Mouse (Mus musculus) embryonic stem cell, embryonic (primary cell): ENCODE measurements at regions not wholly inside any gene's neighbourhood (a gene's known extent, or its start where the extent isn't known, plus 50 kb on each side); places are given as distances from the start of the nearest gene placed in this dataset.

Experiments
- CTCF ChIA-PET, 4 experiments: fragments of 300-600 bp in 2 of 4; fragments of 350-600 bp in 2 of 4; sonication (Branson Sonifier 250); formaldehyde crosslinking; loops; one replicate each; lab custom pipeline; 2022; ENCODE audit warnings: inconsistent platforms in 2 of 4; lab: Charles Lee
- POLR2A ChIA-PET, 4 experiments: fragments of 300-600 bp in 2 of 4; fragments of 350-600 bp in 2 of 4; sonication (Branson Sonifier 250); formaldehyde crosslinking; loops; one replicate each; lab custom pipeline; 2022; ENCODE audit warnings: antibody characterized with exemption in 4 of 4, inconsistent platforms in 1 of 4; lab: Charles Lee

- ChIA-PET CTCF (no interaction called here), POLR2A (no interaction called here)
Measured at GRCm38 (mm10) chr19:14740936-14741335, 143.1 kb upstream of the Tle4 start.

GRCm38 (mm10) chr19:14740139-14740538 lies 142.3 kb upstream of the Tle4 start:
- ChIA-PET POLR2A (no interaction called here), CTCF (no interaction called here)

DNA sequence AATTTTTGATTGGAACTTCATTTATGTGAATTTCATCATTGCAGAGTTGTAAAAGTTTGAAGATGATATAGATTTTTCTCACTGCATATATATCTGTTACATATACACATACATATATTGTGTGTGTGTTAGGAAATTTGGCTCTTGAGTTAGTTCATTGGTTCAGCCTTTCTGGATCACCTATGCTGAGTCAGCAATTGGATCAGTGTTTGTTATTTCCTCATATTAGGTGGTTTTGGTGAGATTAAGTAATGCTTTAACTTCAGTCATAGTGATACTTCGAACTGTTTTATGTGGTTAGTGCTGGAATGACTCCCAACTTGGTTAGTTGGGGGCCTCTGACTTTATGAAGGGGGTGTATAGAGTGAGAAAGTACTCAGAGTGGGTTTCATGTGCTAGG lies 138.7 kb upstream of the Tle4 start:
- CTCF ChIA-PET = interaction anchor here in 1 of 4 experiments (0.6 kb wide), 1 partner anchor 681 kb away, joined by 3 read pairs; no protein-coding TSS in a partner anchor
- POLR2A ChIA-PET = no interaction called here

- ChIA-PET POLR2A (no interaction called here), CTCF (no interaction called here)
Measured at GRCm38 (mm10) chr19:14725329-14725728, 127.5 kb upstream of the Tle4 start.

DNA sequence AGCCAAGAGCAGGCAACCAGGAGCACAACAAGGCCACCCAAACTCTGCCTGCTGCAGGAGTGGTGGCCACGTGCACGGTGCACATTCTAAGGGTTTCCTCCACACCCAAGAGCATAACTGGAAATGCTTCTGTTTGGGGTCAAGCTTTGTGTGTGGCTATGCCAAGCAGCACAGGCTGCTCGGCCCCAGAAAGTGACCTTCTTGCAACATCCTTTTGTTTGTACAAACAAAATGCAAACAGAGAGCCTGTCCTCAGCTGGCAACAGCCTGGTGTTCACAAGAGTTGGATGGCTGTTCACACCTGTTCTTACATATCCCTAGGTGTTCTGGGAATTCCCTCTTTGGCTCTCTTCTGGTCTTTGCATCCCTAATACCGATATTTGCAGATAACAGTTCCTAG lies 126.8 kb upstream of the Tle4 start:
- CTCF ChIA-PET = no interaction called here
- POLR2A ChIA-PET = no interaction called here

- CTCF ChIA-PET = no interaction called here
- POLR2A ChIA-PET = no interaction called here
Measured at GRCm38 (mm10) chr19:14705791-14706190, 107.9 kb upstream of the Tle4 start.

GRCm38 (mm10) chr19:14701116-14701515 lies 103.3 kb upstream of the Tle4 start:
- POLR2A ChIA-PET = interaction anchor here in 1 of 4 experiments (1.4 kb wide), 1 partner anchor 103 kb away, joined by 4 read pairs; the partner anchor contains the start of gene Tle4
- CTCF ChIA-PET = no interaction called here

- POLR2A ChIA-PET = interaction anchor here in 1 of 4 experiments (1.6 kb wide), 1 partner anchor 15 kb away, joined by 8 read pairs; no protein-coding TSS in a partner anchor
- CTCF ChIA-PET = no interaction called here
Measured at GRCm38 (mm10) chr19:14695369-14695768, 97.5 kb upstream of the Tle4 start.

DNA sequence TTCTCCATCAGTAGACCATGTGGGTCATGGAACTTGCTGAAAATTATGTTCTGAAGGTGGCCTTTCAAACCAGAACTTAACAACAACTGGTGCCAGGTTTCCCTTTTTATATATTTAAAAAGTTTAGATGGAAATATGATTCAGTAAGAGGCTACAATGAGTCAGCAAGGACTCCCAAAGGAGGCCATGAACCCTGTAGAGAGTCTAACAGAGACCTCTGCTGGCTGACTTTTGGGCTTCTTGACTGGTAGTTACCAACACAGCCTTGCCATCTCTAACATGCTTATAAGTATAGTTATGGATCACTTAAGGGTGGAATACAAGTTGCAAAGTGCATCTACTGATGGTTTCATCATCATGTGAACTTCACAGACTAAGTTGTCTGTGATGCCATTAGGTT lies 94.3 kb upstream of the Tle4 start:
- ChIA-PET POLR2A (interaction anchor here in 2 of 4 experiments (1.0 to 1.5 kb wide), 3 partner anchors 11 to 94 kb away, joined by 3 to 4 read pairs (median 3); partner anchors contain the start of gene Tle4 (in 1 of the 2)), CTCF (interaction anchor here in 2 of 4 experiments (1.0 kb wide), 2 partner anchors 94 to 343 kb away, joined by 3 to 5 read pairs; partner anchors contain the start of gene Tle4 (in 1 of the 2))

DNA sequence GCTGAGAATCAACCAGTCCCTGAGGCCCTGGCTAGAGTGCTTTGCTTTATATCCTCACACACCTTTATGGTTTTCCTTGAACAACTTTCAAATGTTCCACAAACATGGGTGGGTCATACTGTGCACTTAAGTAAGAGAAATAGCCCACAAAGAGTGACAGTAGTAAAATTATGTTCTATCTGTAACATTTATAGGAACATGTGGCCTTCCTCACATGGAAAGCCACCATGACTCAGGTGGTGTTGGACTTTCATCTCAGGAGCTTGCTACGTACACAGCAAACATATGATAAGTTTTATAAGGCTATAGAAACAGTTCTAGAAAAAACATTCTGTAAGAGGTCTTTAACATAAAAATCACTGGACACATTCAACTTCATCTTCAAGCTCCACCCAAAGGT lies 87.8 kb upstream of the Tle4 start:
- CTCF ChIA-PET = no interaction called here
- POLR2A ChIA-PET = interaction anchor here in 1 of 4 experiments (13.7 kb wide), 1 partner anchor 87 kb away, joined by 132 read pairs; the partner anchor contains the start of gene Tle4

GRCm38 (mm10) chr19:14684669-14685068 lies 86.8 kb upstream of the Tle4 start:
- CTCF ChIA-PET = no interaction called here
- POLR2A ChIA-PET = interaction anchor here in 2 of 4 experiments (0.6 to 13.7 kb wide), 5 partner anchors 61 to 567 kb away, joined by 3 to 132 read pairs (median 4); partner anchors contain the start of gene Tle4 (in 2 of the 2)

DNA sequence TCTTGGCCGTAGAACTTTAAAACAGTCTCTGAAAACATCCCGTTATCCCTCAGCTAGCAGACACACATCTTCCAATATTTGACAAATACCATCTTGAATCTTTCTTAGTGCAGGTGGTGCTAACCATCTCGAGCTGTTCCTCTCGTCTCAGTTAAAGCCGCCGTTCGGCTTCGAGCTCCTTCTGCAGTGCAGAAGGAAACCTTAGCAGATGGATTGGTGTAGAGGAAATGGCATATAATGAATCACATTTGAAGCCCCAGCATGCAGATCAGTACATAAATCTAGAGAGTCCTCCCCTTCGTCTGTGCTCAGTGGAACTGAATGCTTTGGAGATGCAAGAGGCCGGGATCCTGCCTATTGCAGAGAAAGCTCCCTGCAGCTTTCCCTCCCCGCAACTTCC lies 83.5 kb upstream of the Tle4 start:
- ChIA-PET POLR2A (interaction anchor here (0.6 to 13.7 kb wide), 19 partner anchors 11 to 234 kb away, joined by 3 to 132 read pairs (median 4); partner anchors contain the start of gene Tle4 (in 3 of the 4)), CTCF (interaction anchor here in 2 of 4 experiments (0.7 to 0.9 kb wide), 2 partner anchors 10 to 232 kb away, joined by 3 to 8 read pairs; no protein-coding TSS in a partner anchor)

- POLR2A ChIA-PET = interaction anchor here (0.6 to 13.7 kb wide), 25 partner anchors 12 to 822 kb away, joined by 3 to 132 read pairs (median 3); partner anchors contain the start of gene Tle4 (in 3 of the 4)
- CTCF ChIA-PET = interaction anchor here in 1 of 4 experiments (0.9 kb wide), 1 partner anchor 9 kb away, joined by 3 read pairs; no protein-coding TSS in a partner anchor
Measured at GRCm38 (mm10) chr19:14679776-14680175, 81.9 kb upstream of the Tle4 start.

DNA sequence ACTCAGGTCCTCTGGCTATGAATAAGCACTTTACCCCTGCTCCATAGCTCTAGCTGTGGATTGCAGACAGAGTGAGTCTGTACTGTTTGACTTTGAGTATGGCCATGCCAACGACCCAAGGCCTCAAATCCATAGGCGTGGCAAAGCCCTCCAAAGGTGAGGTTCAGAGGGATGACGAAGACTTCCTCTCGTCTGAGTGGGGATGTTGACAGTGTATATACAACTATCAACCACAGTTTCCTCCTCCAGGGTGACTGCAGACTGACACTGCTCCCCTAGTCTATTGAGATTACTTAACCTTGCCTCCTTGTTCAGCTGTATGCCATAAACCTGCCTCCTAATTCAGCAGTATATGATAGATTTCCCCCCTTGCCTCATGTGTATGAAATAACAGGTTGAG lies 80.7 kb upstream of the Tle4 start:
- CTCF ChIA-PET = no interaction called here
- POLR2A ChIA-PET = interaction anchor here (0.7 to 13.7 kb wide), 16 partner anchors 9 to 176 kb away, joined by 3 to 132 read pairs (median 4); partner anchors contain the start of gene Tle4 (in 2 of the 4)

DNA sequence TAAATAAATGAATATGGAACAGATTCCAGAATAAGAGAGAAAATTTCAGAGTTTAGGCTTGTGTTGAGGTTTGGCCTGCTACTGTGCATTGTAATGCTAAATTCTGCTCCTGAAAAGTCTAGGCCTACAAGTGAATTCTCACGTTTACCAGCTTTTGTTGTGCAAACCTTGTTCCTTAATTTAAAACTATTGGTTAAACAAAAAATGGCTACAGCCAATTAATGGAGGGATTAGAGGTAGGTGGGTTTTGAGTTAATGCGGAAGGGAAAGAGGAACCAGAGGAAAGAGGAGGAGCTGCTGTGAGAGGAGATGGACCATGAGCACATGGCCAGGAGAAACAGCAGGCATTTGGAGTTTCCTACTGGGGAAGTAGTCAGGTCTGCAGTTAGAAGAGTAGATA lies 79.1 kb upstream of the Tle4 start:
- POLR2A ChIA-PET = interaction anchor here in 3 of 4 experiments (0.6 to 13.7 kb wide), 27 partner anchors 8 to 265 kb away, joined by 3 to 132 read pairs (median 4); partner anchors contain the start of gene Tle4 (in 3 of the 3)
- CTCF ChIA-PET = no interaction called here

DNA sequence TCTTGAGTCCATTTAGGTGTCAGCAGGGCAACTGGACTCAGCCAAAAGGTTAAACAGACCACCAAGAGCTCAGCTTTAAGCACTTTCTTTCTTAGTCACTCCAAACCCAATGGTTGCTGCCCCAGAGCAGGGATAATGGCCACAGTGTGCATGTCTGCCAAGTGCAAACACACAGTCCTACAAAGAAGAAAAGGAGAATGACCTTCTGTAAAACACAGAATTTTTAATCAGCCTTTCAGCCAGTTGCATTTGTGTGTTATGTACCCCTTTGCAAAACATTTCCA lies 72.9 kb upstream of the Tle4 start:
- ChIA-PET CTCF (interaction anchor here in 1 of 4 experiments (1.1 kb wide), 1 partner anchor 9 kb away, joined by 3 read pairs; no protein-coding TSS in a partner anchor), POLR2A (interaction anchor here (0.5 to 11.2 kb wide), 9 partner anchors 9 to 292 kb away, joined by 3 to 115 read pairs (median 5); partner anchors contain the start of gene Tle4 (in 2 of the 4))

DNA sequence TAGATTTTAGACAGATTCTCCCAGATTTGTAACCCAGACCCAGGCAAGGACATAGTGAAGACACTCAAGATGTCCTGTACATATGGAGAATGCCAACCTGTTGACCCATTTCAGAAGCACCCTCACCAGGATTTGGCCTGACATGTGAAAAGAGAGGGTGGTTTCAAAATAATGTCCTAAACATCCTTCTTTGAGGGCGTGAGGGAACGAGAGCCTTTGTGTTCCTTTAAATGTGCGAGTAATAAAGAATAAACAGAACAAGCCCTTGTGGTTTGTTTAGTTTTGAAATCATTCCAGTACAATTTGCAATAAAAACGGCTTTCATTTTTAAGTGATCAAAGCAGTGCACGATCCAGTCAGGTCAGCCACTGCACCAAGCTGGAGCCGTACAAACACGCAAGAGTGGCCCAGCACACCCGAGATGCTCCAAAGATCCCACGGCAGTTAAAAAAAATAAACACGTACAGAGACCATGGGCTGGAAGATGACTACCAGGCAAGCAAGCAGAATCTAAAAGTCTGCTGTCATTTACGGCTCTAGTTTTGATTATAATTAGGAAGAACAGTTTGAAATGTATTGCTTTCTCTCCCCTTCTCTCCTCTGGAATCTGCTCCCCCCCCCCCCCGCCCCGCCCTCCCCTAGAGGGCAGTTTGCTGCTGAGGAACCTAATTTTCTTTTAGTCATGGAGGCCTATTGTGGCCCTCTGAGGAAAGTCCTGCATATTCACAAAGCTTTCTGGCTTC lies 72.4 kb upstream of the Tle4 start:
- CTCF ChIA-PET = interaction anchor here in 1 of 4 experiments (1.1 kb wide), 1 partner anchor 9 kb away, joined by 3 read pairs; no protein-coding TSS in a partner anchor
- POLR2A ChIA-PET = interaction anchor here (0.5 to 11.2 kb wide), 10 partner anchors 8 to 292 kb away, joined by 3 to 115 read pairs (median 5); partner anchors contain the start of gene Tle4 (in 2 of the 4)

DNA sequence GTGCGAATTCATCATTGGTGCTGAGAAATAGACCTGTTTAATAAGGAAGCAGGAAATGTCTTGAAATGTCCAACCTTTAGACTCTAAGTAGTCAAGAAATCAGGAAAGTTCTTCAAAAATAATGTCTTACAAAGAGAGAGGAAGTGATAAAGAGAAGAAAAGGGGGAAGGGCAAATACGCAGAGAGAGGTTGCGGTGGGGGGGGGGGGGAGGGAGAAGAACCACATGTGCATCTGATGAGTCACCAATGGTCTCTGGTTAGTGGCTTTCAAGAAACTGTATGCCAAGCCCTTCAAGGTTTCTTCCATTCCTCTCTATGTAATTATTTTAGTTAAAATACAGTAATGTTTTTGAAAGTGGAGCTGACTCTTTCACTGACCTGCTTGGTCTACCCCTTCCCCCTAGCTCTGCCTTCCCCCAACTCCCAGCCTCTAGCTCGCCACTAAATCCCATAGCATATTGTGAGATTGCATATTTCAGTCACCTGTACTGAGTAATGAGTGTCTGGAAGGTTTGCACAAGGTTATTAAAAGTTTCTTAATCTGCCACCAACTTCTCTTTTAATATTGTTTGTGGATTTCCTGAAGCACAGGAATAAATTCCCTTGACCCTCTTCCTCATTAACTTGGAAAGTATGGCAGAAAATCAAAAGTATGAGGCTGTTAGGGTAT lies 70.8 kb upstream of the Tle4 start:
- ChIA-PET POLR2A (interaction anchor here in 3 of 4 experiments (0.7 to 3.1 kb wide), 11 partner anchors 8 to 334 kb away, joined by 3 to 13 read pairs (median 4); partner anchors contain the start of gene Tle4 (in 1 of the 3)), CTCF (no interaction called here)
